ENCODE assay signal across 20 mouse cellular contexts in the genomic region with DNA sequence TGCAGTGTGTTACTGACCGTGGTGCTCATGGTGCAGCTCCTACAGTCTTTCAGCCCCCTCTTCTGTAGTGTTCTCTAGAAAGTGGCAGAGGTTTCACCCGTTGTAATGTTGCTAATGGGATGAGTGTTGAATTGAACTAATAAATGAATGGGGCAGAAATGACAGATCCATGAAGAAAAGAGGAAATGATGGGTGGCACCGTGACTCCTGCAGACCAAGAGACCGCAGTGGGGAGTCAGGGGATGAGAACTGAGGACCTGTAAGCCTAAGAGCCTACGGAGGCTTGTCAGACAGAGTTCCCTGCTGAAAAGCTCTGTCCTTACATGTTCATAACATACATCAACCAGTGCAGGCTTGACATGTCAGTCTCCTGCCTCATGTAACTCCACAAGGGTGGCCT.
DNase-seq lines count a peak whose midpoint lies in the region; ATAC-seq lines count a peak whose summit lies in the region.
"Had no signal": no experiment of that assay in that cellular context is flagged by ENCODE, and none has a peak within 500 bp of the region (broad histone marks: within the 10 kb centered on the region; RNA-seq: fewer than 3 reads in every experiment).

No protein-coding gene starts in this region.

- no peak for ATAC-seq in lung, embryonic 16.5 days (ENCODE audit: low read depth)
- ATAC-seq: activated CD4-positive, CD25-positive, alpha-beta regulatory T cell, adult 4 months; forebrain, embryonic 13.5 days; forebrain, embryonic 15.5 days; forebrain, postnatal 0 days; Patski had no signal

- WGBS in heart, embryonic 10.5 days = 89% methylated on average over 5 of the region's 5 CpGs
- 85% methylated on average over 5 of the region's 5 CpGs for WGBS in lung, embryonic 16.5 days
- 88% methylated on average over 5 of the region's 5 CpGs for WGBS in hindbrain, embryonic 10.5 days

- no peaks in the 10 kb centered on the region for H3K9me3 ChIP-seq in heart, embryonic 10.5 days
- no peaks in the 10 kb centered on the region for H3K9me3 ChIP-seq in lung, embryonic 16.5 days (ENCODE audit: control insufficient read depth, low read length)
- H3K9me3 ChIP-seq in hindbrain, embryonic 10.5 days = no peaks in the 10 kb centered on the region
- H3K9me3 ChIP-seq: embryonic facial prominence, embryonic 10.5 days; embryonic facial prominence, embryonic 12.5 days; forebrain, embryonic 13.5 days; forebrain, embryonic 15.5 days had no signal

- H3K36me3 ChIP-seq in heart, embryonic 10.5 days = no peaks in the 10 kb centered on the region
- no peaks in the 10 kb centered on the region for H3K36me3 ChIP-seq in lung, embryonic 16.5 days (ENCODE audit: control insufficient read depth, insufficient read depth, low read length)
- H3K36me3 ChIP-seq in hindbrain, embryonic 10.5 days = no peaks in the 10 kb centered on the region
- H3K36me3 ChIP-seq: embryonic facial prominence, embryonic 10.5 days; embryonic facial prominence, embryonic 12.5 days; forebrain, embryonic 15.5 days had no signal

- no peak overlapping the region for H3K4me2 ChIP-seq in lung, embryonic 16.5 days (ENCODE audit: low read depth, low read length)
- H3K4me2 ChIP-seq: embryonic facial prominence, embryonic 12.5 days; forebrain, embryonic 13.5 days; forebrain, embryonic 15.5 days had no signal

- no peak overlapping the region for H3K9ac ChIP-seq in lung, embryonic 16.5 days (ENCODE audit: low read length)
- H3K9ac ChIP-seq: embryonic facial prominence, embryonic 12.5 days; forebrain, embryonic 13.5 days; forebrain, embryonic 15.5 days; forebrain, postnatal 0 days had no signal

- H3K27me3 ChIP-seq in heart, embryonic 10.5 days (ENCODE audit: insufficient read depth, poor library complexity, severe bottlenecking) = peaks cover 18% of the 10 kb centered on the region; the same call in 1 of the 2 replicates
- H3K27me3 ChIP-seq in lung, embryonic 16.5 days (ENCODE audit: control insufficient read depth, insufficient read depth, low read depth, low read length) = no peaks in the 10 kb centered on the region
- peaks cover 21% of the 10 kb centered on the region for H3K27me3 ChIP-seq in hindbrain, embryonic 10.5 days (ENCODE audit: insufficient read depth, poor library complexity, severe bottlenecking)
- H3K27me3 ChIP-seq: embryonic facial prominence, embryonic 12.5 days; forebrain, embryonic 15.5 days; Patski had no signal

- no peak overlapping the region for H3K27ac ChIP-seq in heart, embryonic 10.5 days
- H3K27ac ChIP-seq in lung, embryonic 16.5 days (ENCODE audit: low read length) = peak overlapping the region; percentile 60; the same call in 1 of the 2 replicates
- H3K27ac ChIP-seq in hindbrain, embryonic 10.5 days = no peak overlapping the region
- H3K27ac ChIP-seq: embryonic facial prominence, embryonic 10.5 days; embryonic facial prominence, embryonic 12.5 days; forebrain, embryonic 13.5 days; forebrain, embryonic 15.5 days had no signal

- H3K4me1 ChIP-seq in heart, embryonic 10.5 days = peaks cover 47% of the 10 kb centered on the region
- peaks cover 19% of the 10 kb centered on the region for H3K4me1 ChIP-seq in lung, embryonic 16.5 days (replicated peaks; ENCODE audit: control insufficient read depth, insufficient read depth, low read length)
- H3K4me1 ChIP-seq in hindbrain, embryonic 10.5 days (replicated peaks) = peaks cover 28% of the 10 kb centered on the region
- H3K4me1 ChIP-seq: forebrain, embryonic 15.5 days had no signal

- DNase-seq in heart, embryonic 10.5 days (ENCODE audit: low spot score) = peak; percentile 69
- no peak for DNase-seq in heart, adult 8-10 months (ENCODE audit: low spot score)
- no peak for DNase-seq in lung, postnatal 14 days
- no peak for DNase-seq in hindbrain, embryonic 10.5 days (ENCODE audit: low spot score)
- DNase-seq: adrenal gland, adult 8-10 months; adrenal gland, postnatal 14 days; adrenal gland, postnatal 36 days; cerebellum, adult 11-12 months; cerebellum, adult 2 months; cerebellum, adult 9-10 months; cerebellum, postnatal 10 days; cerebellum, postnatal 25 days; forebrain, postnatal 0 days had no signal

- H3K4me3 ChIP-seq in heart, embryonic 10.5 days = no peak overlapping the region
- H3K4me3 ChIP-seq in lung, embryonic 16.5 days (ENCODE audit: low read length) = no peak overlapping the region
- no peak overlapping the region for H3K4me3 ChIP-seq in hindbrain, embryonic 10.5 days
- H3K4me3 ChIP-seq: embryonic facial prominence, embryonic 10.5 days; embryonic facial prominence, embryonic 12.5 days; forebrain, embryonic 13.5 days; forebrain, embryonic 15.5 days had no signal
